Mouse (Mus musculus): Measurements from ENCODE around the gene Prickle3. TPM values are rescaled to one million over a fixed set of nuclear protein-coding genes. Genes with fewer than 3 reads are reported as not detected.
A peak's percentile ranks its signal among the peaks of the same experiment; 100 is the strongest.

Prickle3 gene
- total and polyA plus RNA-seq, 3 experiments: 1.2 to 3.3 TPM; not detected in 1

DNA sequence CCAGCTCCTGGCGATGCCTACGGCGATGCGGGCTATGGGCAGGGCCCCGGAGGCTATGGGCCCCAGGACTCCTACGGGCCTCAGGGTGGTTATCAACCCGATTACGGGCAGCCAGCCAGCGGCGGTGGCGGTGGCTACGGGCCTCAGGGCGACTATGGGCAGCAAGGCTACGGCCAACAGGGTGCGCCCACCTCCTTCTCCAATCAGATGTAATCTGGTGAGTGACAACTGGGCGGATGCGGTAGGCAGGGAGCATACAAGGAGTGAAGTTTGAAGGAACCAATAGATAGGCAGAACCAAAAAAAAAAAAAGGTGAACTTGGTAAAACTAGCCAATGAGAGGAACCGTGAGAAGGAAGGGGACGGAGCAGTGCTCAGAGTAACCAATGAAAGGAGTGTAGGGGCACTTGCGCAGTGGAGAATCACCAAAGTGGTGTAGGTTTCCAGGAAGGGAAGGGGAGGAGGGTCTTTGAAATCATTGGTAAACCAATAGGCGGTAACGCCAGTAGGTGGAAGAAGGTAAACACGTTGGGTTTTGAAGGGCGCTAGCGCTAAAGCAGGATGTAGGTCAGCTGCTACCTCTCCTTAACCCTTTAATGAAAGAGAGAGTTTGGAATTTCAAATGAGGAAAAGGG is 8.3 kb upstream of the Prickle3 start:
- peak overlapping the region; percentile 80 for H3K27ac ChIP-seq (ENCODE audit: control insufficient read depth, low read depth, low read length)
- H3K4me1 ChIP-seq (ENCODE audit: control insufficient read depth in 1 of 2, insufficient read depth in 2 of 2, low read length in 2 of 2): peaks cover 0 to 9% of the 10 kb centered on the region in 2 experiments; a peak in 2 of 4 replicates
- peak; percentile 99 for DNase-seq (ENCODE audit: low read depth, low spot score)
- peak overlapping the region; percentile 92 for H3K9ac ChIP-seq (ENCODE audit: control insufficient read depth, low read depth, low read length, poor library complexity, severe bottlenecking)
- H3K36me3 ChIP-seq (ENCODE audit: control insufficient read depth in 1 of 2, insufficient read depth in 2 of 2, low read length in 2 of 2): peaks cover 0 to 3% of the 10 kb centered on the region in 2 experiments; a peak in 2 of 4 replicates
- H3K79me2 ChIP-seq (ENCODE audit: control insufficient read depth, insufficient read depth, low read length, poor library complexity): peaks cover 4% of the 10 kb centered on the region; the same call in 1 of the 2 replicates
- H3K27me3 ChIP-seq (ENCODE audit: control insufficient read depth in 1 of 2, insufficient read depth in 2 of 2, low read length in 2 of 2): no peaks in the 10 kb centered on the region
- H3K4me3 ChIP-seq (ENCODE audit: control insufficient read depth in 1 of 2, insufficient read depth in 1 of 2, low read depth in 2 of 2, low read length in 2 of 2): peak overlapping the region; percentile 68 to 80
- H3K9me3 ChIP-seq (replicated peaks; ENCODE audit: insufficient read depth, low read length): no peaks in the 10 kb centered on the region
- TF ChIP-seq UBTF (IDR thresholded peaks at IDR 0.05; ENCODE audit: borderline replicate concordance, insufficient read depth, low read depth, low read length) (0 out of 2 replicates have a peak, but pooled peaks have one; percentile 21), MYB (IDR thresholded peaks at IDR 0.05; ENCODE audit: low read depth, low read length) (no peak), USF1 (IDR thresholded peaks at IDR 0.05; ENCODE audit: low read depth, low read length) (0 out of 2 replicates have a peak, but pooled peaks have one; percentile 7), EP300 (IDR thresholded peaks at IDR 0.05; ENCODE audit: low read depth in 1 of 2, low read length in 2 of 2) (no peak; a peak in 1 of 4 replicates), USF2 (IDR thresholded peaks at IDR 0.05; ENCODE audit: borderline replicate concordance in 1 of 2, insufficient read depth in 1 of 2, low read depth in 1 of 2, low read length in 2 of 2) (no peak), TCF12 (IDR thresholded peaks at IDR 0.05; ENCODE audit: low read depth, low read length) (peak; percentile 27; the same call in 1 of the 2 replicates), MAFK (IDR thresholded peaks at IDR 0.05; ENCODE audit: borderline replicate concordance, low read depth, low read length) (no peak), CHD1 (IDR thresholded peaks at IDR 0.05; ENCODE audit: low read depth, low read length) (no peak), MEF2A (IDR thresholded peaks at IDR 0.05; ENCODE audit: extremely low read depth, insufficient replicate concordance, low read depth, low read length, poor library complexity, severe bottlenecking) (no peak), BHLHE40 (IDR thresholded peaks at IDR 0.05; ENCODE audit: borderline replicate concordance, low read depth, low read length) (no peak), POLR2AphosphoS2 (IDR thresholded peaks at IDR 0.05; ENCODE audit: low read length) (peak; percentile 96), HCFC1 (IDR thresholded peaks at IDR 0.05; ENCODE audit: low read depth, low read length) (peak; percentile 88), MAZ (IDR thresholded peaks at IDR 0.05; ENCODE audit: low read depth, low read length) (peak; percentile 57; the same call in 1 of the 2 replicates), ZC3H11A (IDR thresholded peaks at IDR 0.05; ENCODE audit: low read depth, low read length) (no peak), MXI1 (IDR thresholded peaks at IDR 0.05; ENCODE audit: low read depth, low read length) (peak; percentile 83), MAX (IDR thresholded peaks at IDR 0.05; ENCODE audit: low read length) (peak; percentile 75), POLR2AphosphoS5 (IDR thresholded peaks at IDR 0.05; ENCODE audit: borderline replicate concordance, low read depth, low read length) (no peak), TBP (IDR thresholded peaks at IDR 0.05; ENCODE audit: low read depth, low read length) (peak; percentile 87), NELFE (IDR thresholded peaks at IDR 0.05; ENCODE audit: low read depth, low read length) (peak; percentile 86), ZKSCAN1 (IDR thresholded peaks at IDR 0.05; ENCODE audit: low read depth, low read length) (peak; percentile 80; the same call in 1 of the 2 replicates), JUND (IDR thresholded peaks at IDR 0.05; ENCODE audit: low read depth, low read length) (no peak), E2F4 (IDR thresholded peaks at IDR 0.05; ENCODE audit: borderline replicate concordance, low read depth, low read length) (no peak), TAL1 (IDR thresholded peaks at IDR 0.05; ENCODE audit: low read length) (no peak), CHD2 (IDR thresholded peaks at IDR 0.05; ENCODE audit: low read length) (peak; percentile 92), POLR2A (IDR thresholded peaks at IDR 0.05; ENCODE audit: control insufficient read depth in 1 of 2, insufficient read depth in 1 of 2, low read depth in 1 of 2, low read length in 2 of 2, poor library complexity in 1 of 2) (peak; percentile 63 to 84), CTCF (IDR thresholded peaks at IDR 0.05 in 2 of 3, conservative IDR thresholded peaks at IDR 0.05 in 1 of 3; ENCODE audit: control insufficient read depth in 1 of 3, insufficient read depth in 1 of 3, low read depth in 2 of 3, low read length in 3 of 3, poor library complexity in 1 of 3, severe bottlenecking in 1 of 3) (peak in 2 of 3 experiments; percentile 29 to 31; a peak in 3 of 6 replicates), RCOR1 (IDR thresholded peaks at IDR 0.05; ENCODE audit: low read depth, low read length) (no peak), SIN3A (IDR thresholded peaks at IDR 0.05; ENCODE audit: low read length) (peak; percentile 97), NRF1 (IDR thresholded peaks at IDR 0.05; ENCODE audit: insufficient read depth, low read depth, low read length, poor library complexity, severe bottlenecking) (peak; percentile 98), KAT2A (conservative IDR thresholded peaks at IDR 0.05; ENCODE audit: low read depth, low read length) (peak; percentile 69), SMC3 (IDR thresholded peaks at IDR 0.05; ENCODE audit: low read depth, low read length) (peak; percentile 30; the same call in 1 of the 2 replicates), ZNF384 (IDR thresholded peaks at IDR 0.05; ENCODE audit: low read depth, low read length) (peak; percentile 100), ZMIZ1 (IDR thresholded peaks at IDR 0.05; ENCODE audit: low read depth, low read length) (peak; percentile 64; the same call in 1 of the 2 replicates), ETS1 (IDR thresholded peaks at IDR 0.05; ENCODE audit: low read depth, low read length) (peak; percentile 46; the same call in 1 of the 2 replicates), ELF1 (IDR thresholded peaks at IDR 0.05; ENCODE audit: low read depth, low read length) (peak; percentile 94)

Data from MEL (cell line).